Mouse (Mus musculus): ENCODE measurements at regions not wholly inside any gene's neighbourhood (a gene's known extent, or its start where the extent isn't known, plus 50 kb on each side); places are given as distances from the start of the nearest gene placed in this dataset.

GRCm38 (mm10) chr9:100097028-100097427 lies 221.1 kb upstream of the Sox14 start:
- no peak for DNase-seq (ENCODE audit: low read depth, low spot score)

GRCm38 (mm10) chr9:100095559-100095959 lies 219.6 kb upstream of the Sox14 start:
- DNase-seq (ENCODE audit: low read depth, low spot score) = no peak

GRCm38 (mm10) chr9:100094956-100095558 lies 219.1 kb upstream of the Sox14 start:
- no peak for DNase-seq (ENCODE audit: low read depth, low spot score)

GRCm38 (mm10) chr9:100071141-100071540 lies 195.2 kb upstream of the Sox14 start:
- no peak for DNase-seq (ENCODE audit: low read depth, low spot score)

- no peak for DNase-seq (ENCODE audit: low read depth, low spot score)
These were observed 182.6 kb upstream of the Sox14 start for GRCm38 (mm10) chr9:100058541-100058940.

GRCm38 (mm10) chr9:100046213-100046807 lies 170.3 kb upstream of the Sox14 start:
- no peak for DNase-seq (ENCODE audit: low read depth, low spot score)

GRCm38 (mm10) chr9:100045636-100046035 lies 169.7 kb upstream of the Sox14 start:
- no peak for DNase-seq (ENCODE audit: low read depth, low spot score)

- DNase-seq (ENCODE audit: low read depth, low spot score) = no peak
These were observed 165.8 kb upstream of the Sox14 start for GRCm38 (mm10) chr9:100041776-100042175.

- DNase-seq (ENCODE audit: low read depth, low spot score) = peak; percentile 29
These were observed 147.7 kb upstream of the Sox14 start for GRCm38 (mm10) chr9:100023641-100024040.

- no peak for DNase-seq (ENCODE audit: low read depth, low spot score)
These were observed 146.1 kb upstream of the Sox14 start for GRCm38 (mm10) chr9:100022035-100022434.

GRCm38 (mm10) chr9:99995204-99995603 lies 119.2 kb upstream of the Sox14 start:
- DNase-seq (ENCODE audit: low read depth, low spot score) = no peak

- no peak for DNase-seq (ENCODE audit: low read depth, low spot score)
These were observed 118.5 kb upstream of the Sox14 start for GRCm38 (mm10) chr9:99994285-99995144.

- DNase-seq (ENCODE audit: low read depth, low spot score) = no peak
These were observed 111.4 kb upstream of the Sox14 start for GRCm38 (mm10) chr9:99987376-99987775.

- no peak for DNase-seq (ENCODE audit: low read depth, low spot score)
These were observed 104.8 kb upstream of the Sox14 start for GRCm38 (mm10) chr9:99980734-99981133.

- DNase-seq (ENCODE audit: low read depth, low spot score) = no peak
These were observed 85.6 kb upstream of the Sox14 start for GRCm38 (mm10) chr9:99961561-99961960.

GRCm38 (mm10) chr9:99954720-99955119 lies 78.8 kb upstream of the Sox14 start:
- DNase-seq (ENCODE audit: low read depth, low spot score) = no peak

GRCm38 (mm10) chr9:99954038-99954618 lies 78.2 kb upstream of the Sox14 start:
- DNase-seq (ENCODE audit: low read depth, low spot score) = no peak
